Mouse (Mus musculus) C2C12 (cell line): Measurements from ENCODE around the gene Dpp7. TPM values are rescaled to one million over a fixed set of nuclear protein-coding genes. Genes with fewer than 3 reads are reported as not detected.

ENCODE experiments used
- H3K27me3 ChIP-seq: one replicate; pipeline ENCODE4 v1.6.1; 2011; ENCODE audit not compliant: control insufficient read depth, insufficient read depth, insufficient read length
- H3K36me3 ChIP-seq: one replicate; pipeline ENCODE4 v1.6.1; 2011; ENCODE audit not compliant: control insufficient read depth, insufficient read depth
- H3K4me3 ChIP-seq: one replicate; pipeline ENCODE4 v1.5.1; 2011; ENCODE audit warnings: mild to moderate bottlenecking, control low read depth; ENCODE audit not compliant: poor library complexity, insufficient read depth, severe bottlenecking
- H3K79me2 ChIP-seq: one replicate; pipeline ENCODE4 v1.6.1; 2011; ENCODE audit not compliant: control insufficient read depth, insufficient read depth
- H3K79me3 ChIP-seq: one replicate; pipeline ENCODE4 v1.6.1; 2011; ENCODE audit warnings: low read depth, control low read depth
- H3ac ChIP-seq: one replicate; pipeline ENCODE3; 2011; ENCODE audit warnings: low read depth; ENCODE audit not compliant: control insufficient read depth, insufficient read length
- CEBPB ChIP-seq: IDR thresholded peaks from one replicate; pipeline ENCODE4 v1.6.1; 2011; ENCODE audit warnings: low read depth, mild to moderate bottlenecking, control low read depth, moderate library complexity
- CTCF ChIP-seq: IDR thresholded peaks from one replicate; pipeline ENCODE4 v1.5.1; 2011; ENCODE audit not compliant: control insufficient read depth, insufficient read depth, insufficient read length
- FOSL1 ChIP-seq: IDR thresholded peaks from one replicate; pipeline ENCODE4 v1.8.0; 2011; ENCODE audit warnings: mild to moderate bottlenecking, low read length; ENCODE audit not compliant: poor library complexity, insufficient read depth, severe bottlenecking
- MAX ChIP-seq: IDR thresholded peaks from one replicate; pipeline ENCODE4 v1.6.1; 2011; ENCODE audit warnings: mild to moderate bottlenecking, control low read depth
- MYOD1 ChIP-seq: IDR thresholded peaks from one replicate; pipeline ENCODE4 v1.6.1; 2011; ENCODE audit warnings: low read depth; ENCODE audit not compliant: control insufficient read depth, insufficient read length
- MYOG ChIP-seq: IDR thresholded peaks from one replicate; pipeline ENCODE4 v1.6.1; 2011; ENCODE audit not compliant: control insufficient read depth, insufficient read length; ENCODE audit errors: extremely low read depth
- USF1 ChIP-seq: IDR thresholded peaks from one replicate; pipeline ENCODE4 v1.6.1; 2011; ENCODE audit warnings: low read depth, mild to moderate bottlenecking, control low read depth, moderate library complexity
- long read RNA-seq, 2 experiments: library from polyadenylated mRNA; unstranded; transcript quantifications; one replicate each; pipeline ENCODE4 v2.0.0; 2019 to 2020
- polyA plus RNA-seq: library from polyadenylated mRNA; unstranded; fragments of >200 nt; fragmentation: generic; extraction: Trizol; gene quantifications from one replicate; pipeline ENCODE4 v1.2.1, GENCODE M21; 2012; ENCODE audit warnings: missing spikeins

Gene Dpp7
- 22.4 TPM for polyA plus RNA-seq
- long read RNA-seq, experiment 1, transcript Dpp7-201 (13 exons, 1,682 nt), result major isoform, 12 of 21 reads
- long read RNA-seq, experiment 1, partial matches to known transcripts, result 5 of 21 reads
- long read RNA-seq, experiment 1, other reads (novel, unspliced or antisense), result 4 of 21 reads
- long read RNA-seq, experiment 2, transcript Dpp7-201 (13 exons, 1,682 nt), result major isoform, 10 of 19 reads
- long read RNA-seq, experiment 2, partial matches to known transcripts, result 0 of 19 reads
- long read RNA-seq, experiment 2, other reads (novel, unspliced or antisense), result 9 of 19 reads

GRCm38 (mm10) chr2:25356208-25357079 is at the start of gene Dpp7:
Gene Dpp7, minus strand, starts transcription at chr2:25356359.
- peaks cover 49% of the 10 kb centered on the region for H3K36me3 ChIP-seq
- no peaks in the 10 kb centered on the region for H3K27me3 ChIP-seq
- H3K79me3 ChIP-seq, result peaks cover 2% of the 10 kb centered on the region
- peak within 1 kb of the TSS; percentile 82 for H3ac ChIP-seq
- H3K4me3 ChIP-seq, result peak within 1 kb of the TSS; percentile 44
- TF ChIP-seq MYOD1 (no peak), FOSL1 (no peak), USF1 (peak; percentile 100), CEBPB (no peak), CTCF (no peak), MYOG (no peak), MAX (peak; percentile 69)
- peaks cover 20% of the 10 kb centered on the region for H3K79me2 ChIP-seq

GRCm38 (mm10) chr2:25403994-25404393 is 47.8 kb upstream of the Dpp7 start:
- H3K27me3 ChIP-seq, result peaks cover 13% of the 10 kb centered on the region
- H3K4me3 ChIP-seq, result no peak overlapping the region
- H3K79me3 ChIP-seq, result no peaks in the 10 kb centered on the region
- TF ChIP-seq MYOD1 (no peak), CEBPB (no peak), MAX (no peak), MYOG (no peak), CTCF (no peak), FOSL1 (no peak)
- no peaks in the 10 kb centered on the region for H3K36me3 ChIP-seq
- no peak overlapping the region for H3ac ChIP-seq
- peaks cover 14% of the 10 kb centered on the region for H3K79me2 ChIP-seq

GRCm38 (mm10) chr2:25402972-25403601 is 46.9 kb upstream of the Dpp7 start:
- Histone ChIP-seq H3K4me3 (peak overlapping the region; percentile 41), H3K79me3 (no peaks in the 10 kb centered on the region), H3K27me3 (peaks cover 21% of the 10 kb centered on the region), H3K36me3 (no peaks in the 10 kb centered on the region), H3K79me2 (peaks cover 14% of the 10 kb centered on the region), H3ac (peak overlapping the region; percentile 57)
- TF ChIP-seq CTCF, result no peak
- no peak for TF ChIP-seq MYOG
- no peak for TF ChIP-seq MYOD1
- no peak for TF ChIP-seq MAX
- no peak for TF ChIP-seq CEBPB
- TF ChIP-seq USF1, result no peak
- no peak for TF ChIP-seq FOSL1

GRCm38 (mm10) chr2:25402377-25402971 is 46.3 kb upstream of the Dpp7 start:
- Histone ChIP-seq H3K4me3 (peak overlapping the region; percentile 41), H3K36me3 (no peaks in the 10 kb centered on the region), H3K79me2 (peaks cover 14% of the 10 kb centered on the region), H3K27me3 (peaks cover 27% of the 10 kb centered on the region), H3K79me3 (no peaks in the 10 kb centered on the region), H3ac (no peak overlapping the region)
- TF ChIP-seq CEBPB (no peak), MAX (peak; percentile 42), CTCF (peak; percentile 50), FOSL1 (no peak)

- peaks cover 14% of the 10 kb centered on the region for H3K79me2 ChIP-seq
- TF ChIP-seq CEBPB (no peak), CTCF (peak; percentile 71)
- H3K27me3 ChIP-seq, result peaks cover 44% of the 10 kb centered on the region
- H3K79me3 ChIP-seq, result no peaks in the 10 kb centered on the region
- no peaks in the 10 kb centered on the region for H3K36me3 ChIP-seq
- H3ac ChIP-seq, result no peak overlapping the region
- no peak overlapping the region for H3K4me3 ChIP-seq
Measured at GRCm38 (mm10) chr2:25400764-25401163, 44.6 kb upstream of the Dpp7 start.
